Mouse (Mus musculus) common myeloid progenitor, adult 5-6 weeks (primary cell): Measurements from ENCODE around the gene Kpnb1. TPM values are rescaled to one million over a fixed set of nuclear protein-coding genes. Genes with fewer than 3 reads are reported as not detected.

Source experiments
- ATAC-seq: replicated peaks from 2 replicates; pipeline ENCODE4 v1.8.0; 2016; ENCODE audit warnings: low read depth, mild to moderate bottlenecking, moderate TSS enrichment, inconsistent platforms; ENCODE audit not compliant: poor library complexity, severe bottlenecking
- total RNA-seq: library from RNA; stranded (forward); fragments of 200-1000, 187-1606 nt; gene quantifications from 2 replicates; pipeline ENCODE4 v1.2.3, GENCODE M21; 2017

Gene Kpnb1
- total RNA-seq, 1 experiment from 2014 or later, result 350 TPM

- no peak for ATAC-seq
Observed at GRCm38 (mm10) chr11:97145951-97146350, 41.7 kb downstream of the Kpnb1 start.

GRCm38 (mm10) chr11:97145320-97145719 is 42.4 kb downstream of the Kpnb1 start:
- ATAC-seq, result no peak

- 0 out of 2 replicates have a peak, but pooled peaks have one; percentile 9 for ATAC-seq
Observed at GRCm38 (mm10) chr11:97143196-97143900, 44.3 kb downstream of the Kpnb1 start.

GRCm38 (mm10) chr11:97142159-97142608 is 45.5 kb downstream of the Kpnb1 start:
- peak; percentile 78 for ATAC-seq

GRCm38 (mm10) chr11:97140811-97141210 is 46.9 kb downstream of the Kpnb1 start:
- ATAC-seq, result no peak

- no peak for ATAC-seq
Observed at GRCm38 (mm10) chr11:97139256-97139655, 48.4 kb downstream of the Kpnb1 start.

- no peak for ATAC-seq
Observed at GRCm38 (mm10) chr11:97138554-97139226, 49.0 kb downstream of the Kpnb1 start.

- ATAC-seq, result no peak
Observed at GRCm38 (mm10) chr11:97133270-97133669, 54.4 kb downstream of the Kpnb1 start.

GRCm38 (mm10) chr11:97132185-97132584 is 55.5 kb downstream of the Kpnb1 start:
- no peak for ATAC-seq

- no peak for ATAC-seq
Observed at GRCm38 (mm10) chr11:97131683-97132082, 56.0 kb downstream of the Kpnb1 start.

- no peak for ATAC-seq
Observed at GRCm38 (mm10) chr11:97130318-97130717, 57.4 kb downstream of the Kpnb1 start.

GRCm38 (mm10) chr11:97128956-97129355 is 58.7 kb downstream of the Kpnb1 start:
- peak; percentile 44 for ATAC-seq

- no peak for ATAC-seq
Observed at GRCm38 (mm10) chr11:97127470-97128223, 60.0 kb downstream of the Kpnb1 start.

- peak; percentile 78 for ATAC-seq
Observed at GRCm38 (mm10) chr11:97126645-97127468, 60.8 kb downstream of the Kpnb1 start.

- no peak for ATAC-seq
Observed at GRCm38 (mm10) chr11:97124266-97125036, 63.2 kb downstream of the Kpnb1 start.

GRCm38 (mm10) chr11:97123282-97123890 is 64.3 kb downstream of the Kpnb1 start:
- ATAC-seq, result no peak

- no peak for ATAC-seq
Observed at GRCm38 (mm10) chr11:97120641-97121040, 67.0 kb downstream of the Kpnb1 start.

- ATAC-seq, result no peak
Observed at GRCm38 (mm10) chr11:97120221-97120620, 67.5 kb downstream of the Kpnb1 start.

GRCm38 (mm10) chr11:97115797-97116196 is 71.9 kb downstream of the Kpnb1 start:
- ATAC-seq, result 0 out of 2 replicates have a peak, but pooled peaks have one; percentile 40
